Mouse (Mus musculus): ENCODE data around the gene Cstad.

- TF ChIP-seq CTCF (IDR thresholded peaks at IDR 0.05; ENCODE audit: low read depth) (no peak), EP300 (IDR thresholded peaks at IDR 0.05; ENCODE audit: low read depth) (no peak)
Measured at GRCm38 (mm10) chr2:30577010-30577409, 17.8 kb upstream of the Cstad start.

Data from liver, embryonic 14.5 days (tissue).